8 mouse cellular contexts compared by ENCODE assay signal in genomic region chr3:96500691-96501265, GRCm38 (mm10). TPM values are rescaled to one million over a fixed set of nuclear protein-coding genes. Genes with fewer than 3 reads are reported as not detected.
DNase-seq lines count a peak whose midpoint lies in the region; ATAC-seq and TF ChIP-seq lines count a peak whose summit lies in the region.

No protein-coding gene starts in this region.

- no peaks in the 10 kb centered on the region for H3K27me3 ChIP-seq in C2C12 (ENCODE audit: control insufficient read depth, insufficient read depth, insufficient read length)
- no peaks in the 10 kb centered on the region for H3K27me3 ChIP-seq in heart, embryonic 11.5 days (ENCODE audit: control insufficient read depth, insufficient read depth, low read length)
- H3K27me3 ChIP-seq in kidney, embryonic 16.5 days (ENCODE audit: insufficient read depth, low read length), result no peaks in the 10 kb centered on the region
- H3K27me3 ChIP-seq in liver, adult 2 months (ENCODE audit: control insufficient read depth, insufficient read depth, low read length), result no peaks in the 10 kb centered on the region

- DNase-seq in brain, embryonic 14.5 days (ENCODE audit: low read depth), result peak; percentile 90
- DNase-seq in liver, adult 2 months (ENCODE audit: extremely low read depth, low read depth, low spot score), result peak; percentile 87
- peak; percentile 79 to 87 for DNase-seq in spleen, postnatal 36 days (ENCODE audit: low spot score in 2 of 2)

- no peaks in the 10 kb centered on the region for H3K4me1 ChIP-seq in heart, embryonic 11.5 days (ENCODE audit: control insufficient read depth, insufficient read depth, low read length)
- peaks cover 15% of the 10 kb centered on the region for H3K4me1 ChIP-seq in kidney, embryonic 16.5 days (ENCODE audit: insufficient read depth, low read length)
- peaks cover 4% of the 10 kb centered on the region for H3K4me1 ChIP-seq in liver, adult 2 months (ENCODE audit: control insufficient read depth, insufficient read depth, low read length)

- H3K9ac ChIP-seq in heart, embryonic 11.5 days (ENCODE audit: low read depth, low read length), result peak overlapping the region; percentile 88
- H3K9ac ChIP-seq in kidney, embryonic 16.5 days (replicated peaks; ENCODE audit: low read length), result peak overlapping the region; percentile 63
- H3K9ac ChIP-seq in liver, adult 2 months (ENCODE audit: low read depth, low read length), result peak overlapping the region; percentile 81

- no peaks in the 10 kb centered on the region for H3K36me3 ChIP-seq in C2C12 (ENCODE audit: control insufficient read depth, insufficient read depth)
- no peaks in the 10 kb centered on the region for H3K36me3 ChIP-seq in heart, embryonic 11.5 days (ENCODE audit: control insufficient read depth, insufficient read depth, low read length)
- no peaks in the 10 kb centered on the region for H3K36me3 ChIP-seq in kidney, embryonic 16.5 days (ENCODE audit: insufficient read depth, low read length)
- no peaks in the 10 kb centered on the region for H3K36me3 ChIP-seq in liver, adult 2 months (ENCODE audit: control insufficient read depth, insufficient read depth, low read length)

- WGBS in heart, embryonic 11.5 days (ENCODE audit: insufficient replicate concordance), result under 1% methylated on average over 19 of the region's 19 CpGs
- WGBS in kidney, embryonic 16.5 days, result under 1% methylated on average over 19 of the region's 19 CpGs
- WGBS in liver, adult 2 months, result under 1% methylated on average over 19 of the region's 19 CpGs

- no peaks in the 10 kb centered on the region for H3K79me3 ChIP-seq in C2C12 (ENCODE audit: low read depth)

- no peak for TF ChIP-seq CTCF in C2C12 (IDR thresholded peaks at IDR 0.05; ENCODE audit: control insufficient read depth, insufficient read depth, insufficient read length)
- TF ChIP-seq CTCF in brain, embryonic 14.5 days (IDR thresholded peaks at IDR 0.05; ENCODE audit: borderline replicate concordance, extremely low read depth, insufficient read depth, insufficient read length), result no peak
- no peak for TF ChIP-seq CTCF in liver, adult 2 months (IDR thresholded peaks at IDR 0.05; ENCODE audit: low read depth, low read length)

- H3K9me3 ChIP-seq in heart, embryonic 11.5 days (replicated peaks; ENCODE audit: control insufficient read depth, low read length), result no peaks in the 10 kb centered on the region
- H3K9me3 ChIP-seq in kidney, embryonic 16.5 days (ENCODE audit: low read length), result no peaks in the 10 kb centered on the region

- H3ac ChIP-seq in C2C12 (ENCODE audit: control insufficient read depth, insufficient read length, low read depth), result peak overlapping the region; percentile 46

- H3K4me3 ChIP-seq in C2C12 (ENCODE audit: insufficient read depth, poor library complexity, severe bottlenecking), result peak overlapping the region; percentile 49
- H3K4me3 ChIP-seq in heart, embryonic 11.5 days (ENCODE audit: low read depth, low read length), result peak overlapping the region; percentile 80
- peak overlapping the region; percentile 61 for H3K4me3 ChIP-seq in kidney, embryonic 16.5 days (ENCODE audit: low read length)
- peak overlapping the region; percentile 72 for H3K4me3 ChIP-seq in liver, adult 2 months (ENCODE audit: insufficient read depth, low read depth, low read length)

- no peak for TF ChIP-seq POLR2A in brain, embryonic 14.5 days (IDR thresholded peaks at IDR 0.05; ENCODE audit: borderline replicate concordance, extremely low read depth, insufficient read depth, insufficient read length, poor library complexity, severe bottlenecking)
- TF ChIP-seq POLR2A in liver, adult 2 months (IDR thresholded peaks at IDR 0.05; ENCODE audit: extremely low read depth, insufficient read depth, low read length), result no peak

- peak; percentile 14 for ATAC-seq in erythroblast, adult 5-6 weeks (replicated peaks; ENCODE audit: low FRiP score, poor library complexity, severe bottlenecking)
- ATAC-seq in heart, embryonic 11.5 days (replicated peaks; ENCODE audit: insufficient number of reproducible peaks, low FRiP score, low TSS enrichment), result peak; percentile 81
- peak; percentile 86 for ATAC-seq in kidney, embryonic 16.5 days (ENCODE audit: low FRiP score, low TSS enrichment)
- peak; percentile 6 for ATAC-seq in monocyte, adult 5-6 weeks (replicated peaks; ENCODE audit: insufficient number of reproducible peaks, low FRiP score, low TSS enrichment, poor library complexity, severe bottlenecking)

- H3K4me2 ChIP-seq in heart, embryonic 11.5 days, result peak overlapping the region; percentile 86
- peak overlapping the region; percentile 85 for H3K4me2 ChIP-seq in kidney, embryonic 16.5 days (replicated peaks; ENCODE audit: low read depth, low read length)

- H3K79me2 ChIP-seq in C2C12 (ENCODE audit: control insufficient read depth, insufficient read depth), result no peaks in the 10 kb centered on the region
- H3K79me2 ChIP-seq in liver, adult 2 months (ENCODE audit: control insufficient read depth, insufficient read depth, low read length), result no peaks in the 10 kb centered on the region

- peak overlapping the region; percentile 87 for H3K27ac ChIP-seq in heart, embryonic 11.5 days (ENCODE audit: low read depth, low read length)
- peak overlapping the region; percentile 75 for H3K27ac ChIP-seq in kidney, embryonic 16.5 days (ENCODE audit: low read length)
- H3K27ac ChIP-seq in liver, adult 2 months (replicated peaks; ENCODE audit: insufficient read depth, low read depth, low read length), result peak overlapping the region; percentile 80

TF ChIP-seq in C2C12, 6 proteins besides CTCF, POLR2A, EP300 and RAD21:
- TF ChIP-seq MYOG (IDR thresholded peaks at IDR 0.05; ENCODE audit: control insufficient read depth, extremely low read depth, insufficient read length), result no peak
- no peak for TF ChIP-seq MAX (IDR thresholded peaks at IDR 0.05)
- no peak for TF ChIP-seq FOSL1 (IDR thresholded peaks at IDR 0.05; ENCODE audit: insufficient read depth, low read length, poor library complexity, severe bottlenecking)
- no peak for TF ChIP-seq USF1 (IDR thresholded peaks at IDR 0.05; ENCODE audit: low read depth)
- no peak for TF ChIP-seq CEBPB (IDR thresholded peaks at IDR 0.05; ENCODE audit: low read depth)
- no peak for TF ChIP-seq MYOD1 (IDR thresholded peaks at IDR 0.05; ENCODE audit: control insufficient read depth, insufficient read length, low read depth)

RNA-seq across cellular contexts. Expression of gene Hfe2, which starts 24.2 kb away (rescaled TPM):
- 0.23 TPM for polyA plus RNA-seq in C2C12 (2012; fragmentation: generic; extraction: Trizol)
- 0.58 and 0.66 TPM in 2 replicates for polyA plus RNA-seq in brain, embryonic 14.5 days (2012; rRNA removed)
- not detected in 2 replicates for total RNA-seq in erythroblast, adult 5-6 weeks (2015; ENCODE audit: low replicate concordance)
- total RNA-seq in erythroblast, adult 5-6 weeks (2017; ENCODE audit: low replicate concordance), result 0.17 TPM in 1 of 2 replicates, not detected in the other
- 7.4 and 9.3 TPM in 2 replicates for polyA plus RNA-seq in heart, embryonic 11.5 days (2014; fragmentation: Nextera tagmentation; extraction: Ambion mirVana)
- 0.37 and 0.69 TPM in 2 replicates for polyA plus RNA-seq in kidney, embryonic 16.5 days (2015; fragmentation: Nextera tagmentation; extraction: Ambion mirVana)
- total RNA-seq in liver, adult 2 months (2014; rRNA removed), result 29.6 and 36.4 TPM in 2 replicates
- 93.8 and 98.4 TPM in 2 replicates for polyA plus RNA-seq in liver, adult 2 months (2012; rRNA removed)
- total RNA-seq in monocyte, adult 5-6 weeks (2017), result 0.64 TPM in 1 of 3 replicates, not detected in the others

RNA-seq across cellular contexts. Expression of gene BC107364, which starts 48.7 kb away (rescaled TPM):
- polyA plus RNA-seq in C2C12 (2012; fragmentation: generic; extraction: Trizol), result not detected
- 0.05 TPM in 1 of 2 replicates, not detected in the other for polyA plus RNA-seq in brain, embryonic 14.5 days (2012; rRNA removed)
- not detected in 2 replicates for total RNA-seq in erythroblast, adult 5-6 weeks (2015; ENCODE audit: low replicate concordance)
- not detected in 2 replicates for total RNA-seq in erythroblast, adult 5-6 weeks (2017; ENCODE audit: low replicate concordance)
- polyA plus RNA-seq in heart, embryonic 11.5 days (2014; fragmentation: Nextera tagmentation; extraction: Ambion mirVana), result 0.43 TPM in 1 of 2 replicates, not detected in the other
- polyA plus RNA-seq in kidney, embryonic 16.5 days (2015; fragmentation: Nextera tagmentation; extraction: Ambion mirVana), result 0.25 TPM in 1 of 2 replicates, not detected in the other
- not detected in 2 replicates for total RNA-seq in liver, adult 2 months (2014; rRNA removed)
- not detected in 2 replicates for polyA plus RNA-seq in liver, adult 2 months (2012; rRNA removed)
- total RNA-seq in monocyte, adult 5-6 weeks (2017), result not detected in 3 replicates

RNA-seq across cellular contexts. Expression of gene Txnip, which starts 57.0 kb away (rescaled TPM):
- polyA plus RNA-seq in C2C12 (2012; fragmentation: generic; extraction: Trizol), result 1.2 TPM
- polyA plus RNA-seq in brain, embryonic 14.5 days (2012; rRNA removed), result 110 and 138 TPM in 2 replicates
- total RNA-seq in erythroblast, adult 5-6 weeks (2015; ENCODE audit: low replicate concordance), result 125 and 174 TPM in 2 replicates
- total RNA-seq in erythroblast, adult 5-6 weeks (2017; ENCODE audit: low replicate concordance), result 113 and 122 TPM in 2 replicates
- polyA plus RNA-seq in heart, embryonic 11.5 days (2014; fragmentation: Nextera tagmentation; extraction: Ambion mirVana), result 106 and 121 TPM in 2 replicates
- 191 and 197 TPM in 2 replicates for polyA plus RNA-seq in kidney, embryonic 16.5 days (2015; fragmentation: Nextera tagmentation; extraction: Ambion mirVana)
- total RNA-seq in liver, adult 2 months (2014; rRNA removed), result 153 and 159 TPM in 2 replicates
- polyA plus RNA-seq in liver, adult 2 months (2012; rRNA removed), result 51.0 and 74.3 TPM in 2 replicates
- 575 to 636 TPM (median 578 TPM) in 3 replicates for total RNA-seq in monocyte, adult 5-6 weeks (2017)

Comparison
In these comparisons a context has a peak if more than half of its experiments do, and no peak if none do; other contexts are left out.
1. Peak in every context shown above with its lines: DNase-seq, ATAC-seq, H3K4me3 ChIP-seq and H3K27ac ChIP-seq.
2. ATAC-seq: peak in every context shown above with its lines; median percentile 86 in kidney, embryonic 16.5 days; 81 in heart, embryonic 11.5 days; 14 in erythroblast, adult 5-6 weeks; 6 in monocyte, adult 5-6 weeks.
3. RNA of gene Txnip, which starts 57.0 kb away (polyA plus RNA-seq): 191 to 197 TPM in kidney, embryonic 16.5 days, 110 to 138 TPM in brain, embryonic 14.5 days, 106 to 121 TPM in heart, embryonic 11.5 days and 51.0 to 74.3 TPM in liver, adult 2 months; 1.2 TPM in C2C12 (single experiment); every median in the first group is over 10 times any median in the second.